Mouse (Mus musculus) gastrocnemius, adult 8-10 months (tissue): Measurements from ENCODE around the gene Crb3. TPM values are rescaled to one million over a fixed set of nuclear protein-coding genes. Genes with fewer than 3 reads are reported as not detected.

Source experiments
- DNase-seq, 2 experiments: peaks; one replicate each; pipeline ENCODE4 v3.0.0; 2022; ENCODE audit warnings: low spot score in 2 of 2
- total RNA-seq, 4 experiments: library from RNA; stranded (reverse); gene quantifications; 2 replicates each; pipeline ENCODE4 v1.2.4; 2022

The Crb3 gene
- total RNA-seq, 4 experiments from 2014 or later: 0.34 TPM; not detected in 3

- DNase-seq: no peak
Measured at GRCm38 (mm10) chr17:57105181-57106034, 46.5 kb downstream of the Crb3 start, which contains the start of gene Tnfsf9. TSS of gene Tnfsf9 (plus strand) at chr17:57105325.

GRCm38 (mm10) chr17:57106035-57106368 is 47.1 kb downstream of the Crb3 start:
- no peak for DNase-seq

DNA sequence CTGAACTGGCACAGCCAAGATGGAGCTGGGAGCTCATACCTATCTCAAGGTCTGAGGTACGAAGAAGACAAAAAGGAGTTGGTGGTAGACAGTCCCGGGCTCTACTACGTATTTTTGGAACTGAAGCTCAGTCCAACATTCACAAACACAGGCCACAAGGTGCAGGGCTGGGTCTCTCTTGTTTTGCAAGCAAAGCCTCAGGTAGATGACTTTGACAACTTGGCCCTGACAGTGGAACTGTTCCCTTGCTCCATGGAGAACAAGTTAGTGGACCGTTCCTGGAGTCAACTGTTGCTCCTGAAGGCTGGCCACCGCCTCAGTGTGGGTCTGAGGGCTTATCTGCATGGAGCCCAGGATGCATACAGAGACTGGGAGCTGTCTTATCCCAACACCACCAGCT is 48.2 kb downstream of the Crb3 start:
- DNase-seq: no peak

DNA sequence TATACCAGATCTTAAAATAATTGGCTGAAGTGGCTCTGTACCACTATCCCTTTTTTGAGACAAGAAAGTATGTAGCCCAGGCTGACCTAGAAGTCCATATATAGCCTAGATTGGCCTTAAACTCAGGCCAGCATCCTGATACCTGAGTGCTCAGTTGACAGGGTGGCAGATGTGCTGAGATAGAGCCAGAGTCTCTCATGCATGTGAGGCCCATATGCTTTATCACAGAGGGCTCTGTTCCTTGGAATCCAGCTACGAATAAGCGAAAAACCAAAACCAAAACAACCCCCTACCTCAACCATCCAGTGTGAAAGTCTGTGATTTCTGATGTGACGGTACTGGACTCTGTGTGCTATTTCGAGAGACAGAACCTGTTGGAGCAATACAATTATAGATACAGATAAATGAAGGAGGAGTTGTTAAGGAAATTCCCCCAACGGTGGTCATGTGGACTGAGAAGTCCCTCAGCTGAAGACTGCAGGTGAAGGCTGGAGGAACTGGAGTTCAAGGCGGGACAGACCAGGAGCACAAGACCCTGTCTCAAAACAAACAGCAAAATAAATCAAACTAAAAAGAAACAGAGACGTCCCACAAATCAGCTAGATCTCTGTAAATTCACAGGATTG is 49.2 kb downstream of the Crb3 start:
- no peak for DNase-seq

- no peak for DNase-seq
Measured at GRCm38 (mm10) chr17:57108666-57109171, 49.8 kb downstream of the Crb3 start.

DNA sequence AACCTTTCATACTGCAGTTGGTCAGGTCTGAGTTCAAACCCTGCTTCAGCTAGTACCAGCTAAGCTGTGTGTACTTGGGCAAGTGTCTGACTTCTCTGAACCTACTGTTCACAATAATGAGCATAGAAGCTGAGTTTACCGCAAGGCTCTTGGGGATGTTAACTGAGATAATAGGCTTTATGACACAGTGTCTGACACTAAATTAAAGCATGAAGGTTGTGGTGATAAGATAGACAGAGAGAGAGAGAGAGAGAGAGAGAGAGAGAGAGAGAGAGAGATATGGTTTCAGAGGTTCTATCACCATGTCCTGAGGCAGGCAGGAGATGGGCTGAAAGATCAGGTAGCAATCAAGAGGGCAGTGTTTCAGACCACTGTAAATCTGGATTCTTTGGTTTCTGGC is 51.1 kb downstream of the Crb3 start:
- DNase-seq: no peak

- no peak for DNase-seq
Measured at GRCm38 (mm10) chr17:57112768-57113474, 54.0 kb downstream of the Crb3 start.

Other genes with a start within 250 kb of the Crb3 start
- gene Rfx2, start 228.1 kb upstream of the Crb3 start, total RNA-seq: 1 to 10 TPM; 1.8 to 3.6 (median 2.5) TPM
- gene Acsbg2, start 184.7 kb upstream of the Crb3 start, total RNA-seq: not detected
- gene 1700061G19Rik, start 183.6 kb upstream of the Crb3 start, total RNA-seq: not detected
- 10 to 100 TPM; 19.5 to 24.2 (median 21.8) TPM for gene Mllt1, start 123.7 kb upstream of the Crb3 start, total RNA-seq
- gene Acer1, start 77.0 kb upstream of the Crb3 start, total RNA-seq: not detected
- gene Clpp, start 68.8 kb upstream of the Crb3 start, total RNA-seq: 10 to 100 TPM; 35.8 to 39.5 (median 37.5) TPM
- 10 to 100 TPM; 20.2 to 27.1 (median 21.9) TPM for gene Alkbh7, start 61.8 kb upstream of the Crb3 start, total RNA-seq
- not detected for gene Pspn, start 59.1 kb upstream of the Crb3 start, total RNA-seq
- 10 to 100 TPM; 13.3 to 17.5 (median 15.5) TPM for gene Gtf2f1, start 47.8 kb upstream of the Crb3 start, total RNA-seq
- under 1 TPM in 1 of 4 experiments, not detected in 3; 0.27 TPM for gene Gm17949, start 47.6 kb upstream of the Crb3 start, total RNA-seq
- gene Khsrp, start 27.6 kb upstream of the Crb3 start, total RNA-seq: 10 to 100 TPM; 23.3 to 29.9 (median 27.2) TPM
- gene Slc25a41, start 17.5 kb upstream of the Crb3 start, total RNA-seq: not detected
- gene Slc25a23, start 758 bp downstream of the Crb3 start, total RNA-seq: 10 to 100 TPM; 28.2 to 32.7 (median 31.3) TPM
- under 1 TPM in 3 of 4 experiments, not detected in 1; 0.12 to 0.52 (median 0.44) TPM for gene Dennd1c, start 19.4 kb downstream of the Crb3 start, total RNA-seq
- under 1 TPM; 0.53 to 0.88 (median 0.64) TPM for gene Tubb4a, start 28.7 kb downstream of the Crb3 start, total RNA-seq
- under 1 TPM in 1 of 4 experiments, not detected in 3; 0.38 TPM for gene Tnfsf9, start 46.2 kb downstream of the Crb3 start, total RNA-seq
- not detected for gene Cd70, start 90.7 kb downstream of the Crb3 start, total RNA-seq
- not detected for gene Tnfsf14, start 135.1 kb downstream of the Crb3 start, total RNA-seq
- gene C3, start 169.0 kb downstream of the Crb3 start, total RNA-seq: 10 to 100 TPM in 3 of 4 experiments, 1 to 10 TPM in 1; 8.4 to 33.5 (median 14.9) TPM
- gene Gpr108, start 189.3 kb downstream of the Crb3 start, total RNA-seq: 10 to 100 TPM; 24.3 to 28.1 (median 26.3) TPM
- gene Trip10, start 190.3 kb downstream of the Crb3 start, total RNA-seq: 100 to 1,000 TPM; 169 to 191 (median 176) TPM
- under 1 TPM; 0.17 to 0.48 (median 0.32) TPM for gene Vav1, start 220.0 kb downstream of the Crb3 start, total RNA-seq